Mouse (Mus musculus) sigmoid colon, adult 10 weeks (tissue): ENCODE data around the gene Mtmr14. TPM values are rescaled to one million over a fixed set of nuclear protein-coding genes. Genes with fewer than 3 reads are reported as not detected.

ENCODE experiments used
- polyA plus RNA-seq: library from polyadenylated mRNA; stranded (reverse); fragments of 350-450 nt; fragmentation: Illumina TruSeq; extraction: RNeasy Lipid Tissue Mini Kit (QIAGEN cat#74804); gene quantifications from one replicate; pipeline ENCODE4 v1.2.3, GENCODE M21; 2014; ENCODE audit warnings: low read depth, low replicate concordance

Mtmr14 gene
- 24.4 TPM for polyA plus RNA-seq

GRCm38 (mm10) chr6:113237542-113238270 is at the start of gene Mtmr14:
Gene Mtmr14, plus strand, starts transcription at chr6:113237843.

GRCm38 (mm10) chr6:113194841-113195595 is 42.6 kb upstream of the Mtmr14 start, which contains the start of gene Lhfpl4:
Gene Lhfpl4, minus strand, starts transcription at chr6:113195384.

GRCm38 (mm10) chr6:113282101-113282802 is 44.6 kb downstream of the Mtmr14 start, which contains the start of gene Cpne9:
Gene Cpne9, plus strand, starts transcription at chr6:113282307.

GRCm38 (mm10) chr6:113306986-113307349 is 69.3 kb downstream of the Mtmr14 start, which contains the start of gene Brpf1:
Gene Brpf1, plus strand, starts transcription at chr6:113307137.

GRCm38 (mm10) chr6:113326533-113327315 is 89.1 kb downstream of the Mtmr14 start, which contains the start of gene Ogg1:
Gene Ogg1, plus strand, starts transcription at chr6:113326972.

Other genes starting within 250 kb of the Mtmr14 start
- gene Thumpd3, start 191.6 kb upstream of the Mtmr14 start, polyA plus RNA-seq = 163 TPM
- 162 TPM for gene Setd5, start 160.5 kb upstream of the Mtmr14 start, polyA plus RNA-seq
- 0.25 TPM for gene Lhfpl4, start 42.5 kb upstream of the Mtmr14 start, polyA plus RNA-seq
- not detected for gene Cpne9, start 44.5 kb downstream of the Mtmr14 start, polyA plus RNA-seq
- gene Brpf1, start 69.3 kb downstream of the Mtmr14 start, polyA plus RNA-seq = 5.7 TPM
- gene Ogg1, start 89.1 kb downstream of the Mtmr14 start, polyA plus RNA-seq = 3.8 TPM
- gene Camk1, start 106.1 kb downstream of the Mtmr14 start, polyA plus RNA-seq = 20.0 TPM
- 2.2 TPM for gene Tada3, start 140.0 kb downstream of the Mtmr14 start, polyA plus RNA-seq
- gene Arpc4, start 140.3 kb downstream of the Mtmr14 start, polyA plus RNA-seq = 110 TPM
- 3.0 TPM for gene Ttll3, start 151.4 kb downstream of the Mtmr14 start, polyA plus RNA-seq
- not detected for gene Rpusd3, start 181.5 kb downstream of the Mtmr14 start, polyA plus RNA-seq
- gene Cidec, start 197.9 kb downstream of the Mtmr14 start, polyA plus RNA-seq = 0.69 TPM
- gene Jagn1, start 204.7 kb downstream of the Mtmr14 start, polyA plus RNA-seq = 17.2 TPM
- gene Il17re, start 220.6 kb downstream of the Mtmr14 start, polyA plus RNA-seq = 8.7 TPM
- gene Il17rc, start 233.6 kb downstream of the Mtmr14 start, polyA plus RNA-seq = 3.8 TPM
- 1.8 TPM for gene Creld1, start 245.5 kb downstream of the Mtmr14 start, polyA plus RNA-seq